Mouse (Mus musculus): Measurements from ENCODE around the gene Slc22a5. TPM values are rescaled to one million over a fixed set of nuclear protein-coding genes. Genes with fewer than 3 reads are reported as not detected.
"Not testable (repeated sequence)": the region's sequence is repeated elsewhere in the genome, so short reads cannot be mapped to it uniquely, and the experiment has no call there.

Slc22a5 gene
- polyA plus RNA-seq, 1 experiment from 2014 or later: 7.3 TPM

DNA sequence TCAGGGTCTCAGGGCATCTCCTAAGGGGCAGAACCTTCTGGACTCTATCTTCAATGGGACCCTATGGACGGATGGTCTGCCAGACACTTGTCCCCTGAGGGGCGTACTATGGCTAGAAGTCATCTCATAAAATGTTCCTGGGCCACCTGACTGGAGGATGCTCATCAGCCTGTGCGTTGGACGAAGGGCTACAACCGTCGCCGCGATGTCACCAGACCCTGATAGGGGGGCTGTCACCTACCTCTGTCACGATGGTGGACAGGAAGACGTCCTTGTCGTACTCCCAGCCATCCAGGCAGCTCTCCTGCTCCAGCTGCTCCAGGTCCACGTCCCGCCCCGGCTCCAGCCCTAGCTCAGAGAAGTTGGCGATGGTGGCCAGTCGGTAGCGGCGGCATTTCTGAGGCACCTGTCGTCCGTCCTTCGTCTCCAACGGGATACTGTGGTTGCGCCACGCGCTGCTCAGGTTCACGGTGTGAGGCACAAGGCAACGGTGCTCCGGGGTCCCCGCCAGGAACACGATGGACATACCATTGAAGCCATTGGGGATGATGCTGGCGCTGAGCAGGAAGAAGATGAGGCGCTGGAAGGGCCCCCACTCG, 455 bp downstream of the Slc22a5 start:
- Histone ChIP-seq H3K27me3 (replicated peaks; ENCODE audit: insufficient read depth, low read length) (no peaks in the 10 kb centered on the region), H3K9me3 (ENCODE audit: low read length) (no peaks in the 10 kb centered on the region), H3K27ac (ENCODE audit: low read length) (peak overlapping the region; percentile 61), H3K4me1 (ENCODE audit: insufficient read depth, low read depth, low read length) (peaks cover 6% of the 10 kb centered on the region; the same call in 1 of the 2 replicates), H3K4me2 (replicated peaks; ENCODE audit: low read depth, low read length) (peak overlapping the region; percentile 82), H3K36me3 (ENCODE audit: insufficient read depth, low read length) (no peaks in the 10 kb centered on the region), H3K4me3 (ENCODE audit: low read depth, low read length) (peak overlapping the region; percentile 53), H3K9ac (replicated peaks; ENCODE audit: low read depth) (peak overlapping the region; percentile 65)
- DNase-seq (ENCODE audit: low spot score) (no peak), ATAC-seq (peak; percentile 4)
- 4% methylated on average over 32 of the region's 33 CpGs for WGBS
- TF ChIP-seq EP300 (IDR thresholded peaks at IDR 0.05) (no peak), CTCF (IDR thresholded peaks at IDR 0.05) (no peak)

DNA sequence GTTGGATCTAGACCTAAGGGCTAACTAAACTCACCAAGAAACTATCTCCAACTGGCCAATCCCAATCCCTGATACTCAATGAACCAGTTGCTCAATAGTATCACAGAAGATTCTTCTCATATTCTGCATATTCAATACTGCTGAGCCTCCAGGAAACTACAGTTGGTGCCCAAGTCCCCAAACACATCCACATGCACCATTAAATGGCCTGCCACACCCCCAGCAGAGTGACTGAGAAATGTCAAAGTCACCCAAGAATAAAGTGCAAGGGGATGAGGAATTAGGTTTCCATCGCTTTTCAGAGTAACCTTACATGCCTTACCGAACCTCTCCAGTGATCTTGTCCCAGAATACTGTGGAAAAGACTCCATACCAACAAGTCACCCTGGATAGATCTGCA, 1.2 kb downstream of the Slc22a5 start:
- ATAC-seq (no peak), DNase-seq (ENCODE audit: low spot score) (no peak)
- 85% methylated on average over 2 of the region's 2 CpGs for WGBS
- H3K4me2 ChIP-seq (replicated peaks; ENCODE audit: low read depth, low read length): peak overlapping the region; percentile 82
- H3K27ac ChIP-seq (ENCODE audit: low read length): no peak overlapping the region
- H3K36me3 ChIP-seq (ENCODE audit: insufficient read depth, low read length): no peaks in the 10 kb centered on the region
- no peaks in the 10 kb centered on the region for H3K27me3 ChIP-seq (replicated peaks; ENCODE audit: insufficient read depth, low read length)
- H3K9ac ChIP-seq (replicated peaks; ENCODE audit: low read depth): no peak overlapping the region; the same call in 1 of the 2 replicates
- no peaks in the 10 kb centered on the region for H3K9me3 ChIP-seq (ENCODE audit: low read length)
- TF ChIP-seq CTCF (IDR thresholded peaks at IDR 0.05): no peak
- TF ChIP-seq EP300 (IDR thresholded peaks at IDR 0.05): no peak
- peak overlapping the region; percentile 53; the same call in 1 of the 2 replicates for H3K4me3 ChIP-seq (ENCODE audit: low read depth, low read length)
- H3K4me1 ChIP-seq (ENCODE audit: insufficient read depth, low read depth, low read length): peaks cover 6% of the 10 kb centered on the region; the same call in 1 of the 2 replicates

DNA sequence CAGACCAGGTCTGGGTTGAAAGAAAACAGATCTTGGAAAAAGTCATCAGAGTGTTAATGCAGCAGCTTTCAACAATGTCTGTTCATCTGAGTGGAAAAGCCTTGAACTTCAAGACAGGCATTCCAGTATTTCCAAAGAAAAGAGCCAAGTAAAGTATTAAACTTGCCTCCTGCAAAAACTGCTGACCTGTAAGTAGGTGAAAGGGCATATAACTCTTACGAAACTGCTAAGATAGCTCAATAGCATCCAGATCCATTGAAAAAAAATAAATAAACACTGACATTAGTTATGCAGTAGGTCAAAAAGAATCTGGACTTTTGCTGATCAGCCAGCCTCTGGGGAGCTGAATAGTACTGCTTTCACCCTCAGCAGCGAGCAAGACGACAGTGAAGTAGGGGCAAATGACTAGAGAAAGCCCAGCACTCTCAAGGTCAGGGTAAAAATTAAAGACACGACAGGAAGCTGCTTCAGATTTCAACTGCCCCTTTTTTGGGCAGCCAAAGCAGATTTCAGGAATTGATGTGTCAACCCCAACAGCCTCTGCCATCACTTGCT, 2.3 kb downstream of the Slc22a5 start:
- Histone ChIP-seq H3K4me2 (replicated peaks; ENCODE audit: low read depth, low read length) (no peak overlapping the region; the same call in 1 of the 2 replicates), H3K27ac (ENCODE audit: low read length) (no peak overlapping the region), H3K36me3 (ENCODE audit: insufficient read depth, low read length) (no peaks in the 10 kb centered on the region), H3K4me3 (ENCODE audit: low read depth, low read length) (no peak overlapping the region; the same call in 1 of the 2 replicates), H3K9ac (replicated peaks; ENCODE audit: low read depth) (no peak overlapping the region), H3K27me3 (replicated peaks; ENCODE audit: insufficient read depth, low read length) (no peaks in the 10 kb centered on the region), H3K4me1 (ENCODE audit: insufficient read depth, low read depth, low read length) (peaks cover 6% of the 10 kb centered on the region; the same call in 1 of the 2 replicates), H3K9me3 (ENCODE audit: low read length) (no peaks in the 10 kb centered on the region)
- DNase-seq (ENCODE audit: low spot score) (peak; percentile 26), ATAC-seq (no peak)
- 54% methylated on average over 4 of the region's 4 CpGs for WGBS
- TF ChIP-seq CTCF (IDR thresholded peaks at IDR 0.05): no peak
- TF ChIP-seq EP300 (IDR thresholded peaks at IDR 0.05): no peak

DNA sequence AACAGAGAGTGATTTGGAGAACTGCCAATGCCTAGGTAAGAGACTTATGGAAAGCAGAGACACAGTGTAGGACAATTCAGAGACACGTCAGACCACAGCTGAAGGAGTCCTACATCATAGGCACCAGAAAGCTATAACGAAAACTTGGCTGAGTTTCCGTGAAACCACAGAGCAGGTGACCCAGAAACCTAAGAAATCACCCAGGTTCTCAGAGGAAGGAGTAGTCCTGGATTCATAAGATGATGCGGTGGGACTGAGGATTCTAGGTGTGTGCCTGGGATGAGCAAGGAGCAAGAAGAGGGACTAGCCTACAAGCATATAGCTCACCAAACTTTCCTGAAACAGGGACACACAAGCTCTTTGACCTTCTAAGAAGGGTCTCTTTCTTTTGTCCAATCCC, 3.2 kb downstream of the Slc22a5 start:
- Histone ChIP-seq H3K9ac (replicated peaks; ENCODE audit: low read depth) (no peak overlapping the region), H3K27ac (ENCODE audit: low read length) (no peak overlapping the region), H3K36me3 (ENCODE audit: insufficient read depth, low read length) (no peaks in the 10 kb centered on the region), H3K27me3 (replicated peaks; ENCODE audit: insufficient read depth, low read length) (no peaks in the 10 kb centered on the region), H3K9me3 (ENCODE audit: low read length) (no peaks in the 10 kb centered on the region), H3K4me3 (ENCODE audit: low read depth, low read length) (no peak overlapping the region), H3K4me2 (replicated peaks; ENCODE audit: low read depth, low read length) (no peak overlapping the region), H3K4me1 (ENCODE audit: insufficient read depth, low read depth, low read length) (peaks cover 6% of the 10 kb centered on the region; the same call in 1 of the 2 replicates)
- 81% methylated on average over 4 of the region's 4 CpGs for WGBS
- no peak for TF ChIP-seq EP300 (IDR thresholded peaks at IDR 0.05)
- no peak for TF ChIP-seq CTCF (IDR thresholded peaks at IDR 0.05)
- no peak for ATAC-seq
- DNase-seq (ENCODE audit: low spot score): no peak

- ATAC-seq (no peak), DNase-seq (ENCODE audit: low spot score) (no peak)
- Histone ChIP-seq H3K36me3 (ENCODE audit: insufficient read depth, low read length) (no peaks in the 10 kb centered on the region), H3K4me2 (replicated peaks; ENCODE audit: low read depth, low read length) (no peak overlapping the region), H3K4me1 (ENCODE audit: insufficient read depth, low read depth, low read length) (no peaks in the 10 kb centered on the region), H3K27me3 (replicated peaks; ENCODE audit: insufficient read depth, low read length) (no peaks in the 10 kb centered on the region), H3K27ac (ENCODE audit: low read length) (no peak overlapping the region), H3K9me3 (ENCODE audit: low read length) (no peaks in the 10 kb centered on the region), H3K4me3 (ENCODE audit: low read depth, low read length) (no peak overlapping the region), H3K9ac (replicated peaks; ENCODE audit: low read depth) (no peak overlapping the region)
- WGBS: 81% methylated on average over 2 of the region's 2 CpGs
- no peak for TF ChIP-seq CTCF (IDR thresholded peaks at IDR 0.05)
- no peak for TF ChIP-seq EP300 (IDR thresholded peaks at IDR 0.05)
Observed at GRCm38 (mm10) chr11:53883287-53883686, 8.2 kb downstream of the Slc22a5 start.

DNA sequence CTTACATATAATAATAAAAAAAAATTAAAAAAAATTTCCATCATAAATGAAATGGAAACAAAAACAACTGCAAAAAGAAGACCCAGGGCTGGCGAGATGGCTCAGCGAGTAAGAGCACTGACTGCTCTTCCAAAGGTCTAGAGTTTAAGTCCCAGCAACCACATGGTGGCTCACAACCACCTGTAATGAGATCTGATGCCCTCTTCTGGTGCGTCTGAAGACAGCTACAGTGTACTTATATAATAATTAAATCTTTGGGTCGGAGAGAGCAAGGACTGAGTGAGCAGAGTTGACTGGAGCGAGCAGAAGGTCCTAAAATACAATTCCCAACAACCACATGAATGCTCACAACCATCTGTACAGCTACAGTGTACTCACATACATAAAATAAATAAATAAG, 13.4 kb downstream of the Slc22a5 start:
- H3K9me3 ChIP-seq (ENCODE audit: low read length); H3K4me1 ChIP-seq (ENCODE audit: insufficient read depth, low read depth, low read length); H3K9ac ChIP-seq (replicated peaks; ENCODE audit: low read depth); H3K27me3 ChIP-seq (replicated peaks; ENCODE audit: insufficient read depth, low read length); H3K36me3 ChIP-seq (ENCODE audit: insufficient read depth, low read length); H3K4me2 ChIP-seq (replicated peaks; ENCODE audit: low read depth, low read length); DNase-seq (ENCODE audit: low spot score); ATAC-seq; H3K27ac ChIP-seq (ENCODE audit: low read length); H3K4me3 ChIP-seq (ENCODE audit: low read depth, low read length): not testable (repeated sequence)
- WGBS: 82% methylated on average over 5 of the region's 5 CpGs
